Mouse (Mus musculus): ENCODE results near the gene Nabp1. TPM values are rescaled to one million over a fixed set of nuclear protein-coding genes. Genes with fewer than 3 reads are reported as not detected.

Gene Nabp1
- polyA plus RNA-seq, 1 experiment from 2014 or later: 12.8 TPM

DNA sequence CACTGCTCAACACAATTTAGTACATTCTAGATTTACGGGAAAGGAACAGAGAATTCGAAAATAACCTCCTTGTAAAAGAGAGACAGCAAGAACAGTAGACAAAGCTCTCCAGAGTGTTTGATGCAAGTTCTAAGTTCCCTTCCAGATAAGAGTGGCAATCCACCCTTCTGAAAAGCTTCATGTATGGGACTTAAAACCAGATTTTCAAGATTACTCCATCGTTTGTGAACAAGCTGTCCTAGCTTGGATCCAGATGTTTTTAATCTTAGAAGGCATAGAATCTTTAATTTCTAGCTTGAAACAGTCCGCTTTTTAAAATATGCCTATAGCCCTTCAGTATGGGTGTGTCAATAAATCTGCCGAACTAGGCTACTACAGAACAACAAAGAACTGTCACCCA is 11.0 kb downstream of the Nabp1 start:
- no peak overlapping the region for H3K27ac ChIP-seq (replicated peaks)
- WGBS: 72% methylated on average over 5 of the region's 5 CpGs
- no peaks in the 10 kb centered on the region for H3K36me3 ChIP-seq (ENCODE audit: control insufficient read depth, insufficient read depth, low read length)
- DNase-seq (ENCODE audit: low spot score) (no peak), ATAC-seq (ENCODE audit: low FRiP score, low TSS enrichment) (no peak)
- no peaks in the 10 kb centered on the region for H3K9me3 ChIP-seq (ENCODE audit: control insufficient read depth, low read length)
- no peak overlapping the region for H3K4me2 ChIP-seq (replicated peaks; ENCODE audit: low read depth)
- H3K4me1 ChIP-seq (replicated peaks; ENCODE audit: control insufficient read depth, insufficient read depth): no peaks in the 10 kb centered on the region
- no peaks in the 10 kb centered on the region for H3K27me3 ChIP-seq (ENCODE audit: control insufficient read depth, insufficient read depth, low read length)
- H3K9ac ChIP-seq (ENCODE audit: low read length): no peak overlapping the region
- no peak for TF ChIP-seq EP300 (optimal IDR thresholded peaks at IDR 0.05)
- H3K4me3 ChIP-seq (ENCODE audit: low read depth, low read length): no peak overlapping the region

DNA sequence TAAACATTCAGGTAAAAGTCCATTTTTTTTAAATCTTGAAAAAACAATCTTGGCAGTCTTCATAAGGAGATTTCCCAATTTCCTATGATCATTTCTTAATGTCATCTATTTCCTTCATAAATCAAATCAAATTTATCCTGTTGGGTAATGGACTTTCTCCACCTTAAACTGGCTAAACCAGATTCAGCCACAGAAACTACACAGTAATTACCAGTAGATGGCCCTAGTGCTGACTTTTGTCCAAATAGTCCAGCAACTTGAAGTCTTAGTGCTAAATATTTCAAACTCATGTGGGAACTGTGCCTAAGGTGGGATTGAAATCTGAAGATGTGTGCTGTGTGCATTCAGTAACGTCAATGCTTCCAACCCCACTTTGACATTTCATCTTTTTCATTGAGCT is 11.8 kb downstream of the Nabp1 start:
- Histone ChIP-seq H3K9me3 (ENCODE audit: control insufficient read depth, low read length) (no peaks in the 10 kb centered on the region), H3K27me3 (ENCODE audit: control insufficient read depth, insufficient read depth, low read length) (no peaks in the 10 kb centered on the region), H3K9ac (ENCODE audit: low read length) (no peak overlapping the region), H3K36me3 (ENCODE audit: control insufficient read depth, insufficient read depth, low read length) (no peaks in the 10 kb centered on the region), H3K4me1 (replicated peaks; ENCODE audit: control insufficient read depth, insufficient read depth) (no peaks in the 10 kb centered on the region), H3K27ac (replicated peaks) (no peak overlapping the region), H3K4me2 (replicated peaks; ENCODE audit: low read depth) (no peak overlapping the region), H3K4me3 (ENCODE audit: low read depth, low read length) (no peak overlapping the region)
- TF ChIP-seq EP300 (optimal IDR thresholded peaks at IDR 0.05) (no peak), CTCF (IDR thresholded peaks at IDR 0.05; ENCODE audit: low read depth) (peak; percentile 78)
- no peak for DNase-seq (ENCODE audit: low spot score)
- ATAC-seq (ENCODE audit: low FRiP score, low TSS enrichment): no peak
- 29% methylated on average over 1 of the region's 1 CpGs for WGBS

- Histone ChIP-seq H3K9ac (ENCODE audit: low read length) (no peak overlapping the region), H3K4me2 (replicated peaks; ENCODE audit: low read depth) (no peak overlapping the region), H3K4me3 (ENCODE audit: low read depth, low read length) (no peak overlapping the region), H3K4me1 (replicated peaks; ENCODE audit: control insufficient read depth, insufficient read depth) (no peaks in the 10 kb centered on the region), H3K9me3 (ENCODE audit: control insufficient read depth, low read length) (no peaks in the 10 kb centered on the region), H3K36me3 (ENCODE audit: control insufficient read depth, insufficient read depth, low read length) (no peaks in the 10 kb centered on the region), H3K27ac (replicated peaks) (no peak overlapping the region), H3K27me3 (ENCODE audit: control insufficient read depth, insufficient read depth, low read length) (no peaks in the 10 kb centered on the region)
- TF ChIP-seq CTCF (IDR thresholded peaks at IDR 0.05; ENCODE audit: low read depth) (peak; percentile 47), EP300 (optimal IDR thresholded peaks at IDR 0.05) (no peak)
- WGBS: 37% methylated on average over 2 of the region's 2 CpGs
- DNase-seq (ENCODE audit: low spot score): no peak
- ATAC-seq (ENCODE audit: low FRiP score, low TSS enrichment): no peak
These were observed 12.9 kb downstream of the Nabp1 start for GRCm38 (mm10) chr1:51465285-51465684.

GRCm38 (mm10) chr1:51463038-51463437 is 15.2 kb downstream of the Nabp1 start:
- no peak for DNase-seq (ENCODE audit: low spot score)
- Histone ChIP-seq H3K27me3 (ENCODE audit: control insufficient read depth, insufficient read depth, low read length) (no peaks in the 10 kb centered on the region), H3K36me3 (ENCODE audit: control insufficient read depth, insufficient read depth, low read length) (no peaks in the 10 kb centered on the region), H3K27ac (replicated peaks) (no peak overlapping the region), H3K9ac (ENCODE audit: low read length) (no peak overlapping the region), H3K9me3 (ENCODE audit: control insufficient read depth, low read length) (no peaks in the 10 kb centered on the region), H3K4me1 (replicated peaks; ENCODE audit: control insufficient read depth, insufficient read depth) (no peaks in the 10 kb centered on the region), H3K4me3 (ENCODE audit: low read depth, low read length) (no peak overlapping the region), H3K4me2 (replicated peaks; ENCODE audit: low read depth) (no peak overlapping the region)
- TF ChIP-seq EP300 (optimal IDR thresholded peaks at IDR 0.05) (no peak), CTCF (IDR thresholded peaks at IDR 0.05; ENCODE audit: low read depth) (no peak)
- 81% methylated on average over 5 of the region's 5 CpGs for WGBS
- ATAC-seq (ENCODE audit: low FRiP score, low TSS enrichment): no peak

GRCm38 (mm10) chr1:51458731-51459450 is 19.3 kb downstream of the Nabp1 start:
- Histone ChIP-seq H3K36me3 (ENCODE audit: control insufficient read depth, insufficient read depth, low read length) (no peaks in the 10 kb centered on the region), H3K4me2 (replicated peaks; ENCODE audit: low read depth) (no peak overlapping the region), H3K27ac (replicated peaks) (no peak overlapping the region), H3K9me3 (ENCODE audit: control insufficient read depth, low read length) (no peaks in the 10 kb centered on the region), H3K9ac (ENCODE audit: low read length) (no peak overlapping the region), H3K4me3 (ENCODE audit: low read depth, low read length) (no peak overlapping the region), H3K27me3 (ENCODE audit: control insufficient read depth, insufficient read depth, low read length) (no peaks in the 10 kb centered on the region), H3K4me1 (replicated peaks; ENCODE audit: control insufficient read depth, insufficient read depth) (no peaks in the 10 kb centered on the region)
- TF ChIP-seq CTCF (IDR thresholded peaks at IDR 0.05; ENCODE audit: low read depth) (peak; percentile 91), EP300 (optimal IDR thresholded peaks at IDR 0.05) (no peak)
- ATAC-seq (ENCODE audit: low FRiP score, low TSS enrichment): peak; percentile 53
- 70% methylated on average over 10 of the region's 10 CpGs for WGBS
- peak; percentile 33 for DNase-seq (ENCODE audit: low spot score)

DNA sequence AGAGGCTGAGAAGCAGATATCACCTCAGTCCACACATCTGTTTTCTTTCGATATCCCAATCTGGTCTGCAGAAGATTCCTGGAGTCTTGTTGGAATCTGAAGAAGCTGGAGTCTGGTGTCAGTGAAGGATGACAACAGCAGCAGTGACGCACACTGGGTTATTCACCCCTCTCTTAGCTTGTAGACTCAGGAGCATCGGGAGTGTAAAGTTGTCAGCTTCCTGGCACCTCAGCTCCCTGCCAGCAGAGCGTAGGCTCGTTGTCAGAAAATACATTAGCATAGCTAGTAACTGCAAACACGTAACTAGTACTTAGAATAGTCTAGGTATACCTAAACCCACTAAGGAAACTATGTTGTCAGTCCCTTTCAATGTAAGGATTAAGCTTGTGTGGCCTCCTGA is 20.1 kb downstream of the Nabp1 start:
- WGBS: 63% methylated on average over 6 of the region's 6 CpGs
- TF ChIP-seq CTCF (IDR thresholded peaks at IDR 0.05; ENCODE audit: low read depth) (no peak), EP300 (optimal IDR thresholded peaks at IDR 0.05) (no peak)
- ATAC-seq (ENCODE audit: low FRiP score, low TSS enrichment): no peak

More for the DNA sequence above, 20.1 kb downstream of the Nabp1 start:
- H3K36me3 ChIP-seq (ENCODE audit: control insufficient read depth, insufficient read depth, low read length): no peaks in the 10 kb centered on the region
- no peak overlapping the region for H3K4me2 ChIP-seq (replicated peaks; ENCODE audit: low read depth)
- DNase-seq (ENCODE audit: low spot score): no peak
- no peak overlapping the region for H3K27ac ChIP-seq (replicated peaks)
- no peaks in the 10 kb centered on the region for H3K9me3 ChIP-seq (ENCODE audit: control insufficient read depth, low read length)
- H3K4me3 ChIP-seq (ENCODE audit: low read depth, low read length): no peak overlapping the region
- H3K27me3 ChIP-seq (ENCODE audit: control insufficient read depth, insufficient read depth, low read length): no peaks in the 10 kb centered on the region
- H3K9ac ChIP-seq (ENCODE audit: low read length): no peak overlapping the region
- H3K4me1 ChIP-seq (replicated peaks; ENCODE audit: control insufficient read depth, insufficient read depth): no peaks in the 10 kb centered on the region

Data from stomach, postnatal 0 days (tissue).